Mouse (Mus musculus) subcutaneous adipose tissue, adult 2 months (tissue): ENCODE results near the gene Pipox. TPM values are rescaled to one million over a fixed set of nuclear protein-coding genes. Genes with fewer than 3 reads are reported as not detected.

Experiments
- polyA plus RNA-seq: library from polyadenylated mRNA; depleted of rRNA; stranded (reverse); fragments of >200 nt; gene quantifications from 2 replicates; pipeline ENCODE4 v1.2.3, GENCODE M21; 2012; ENCODE audit warnings: low replicate concordance; rRNA removed

The Pipox gene
- 0.23 and 0.67 TPM in 2 replicates for polyA plus RNA-seq

GRCm38 (mm10) chr11:77893787-77894718, at the start of gene Pipox:
TSS of gene Pipox (minus strand) at chr11:77894096.

GRCm38 (mm10) chr11:77930751-77931540, 37.0 kb upstream of the Pipox start, which contains the start of gene Sez6:
TSS of gene Sez6 (plus strand) at chr11:77930800.

Other genes starting within 250 kb of the Pipox start
- gene Nufip2, start 207.9 kb downstream of the Pipox start, polyA plus RNA-seq, result 11.6 and 14.3 TPM in 2 replicates
- not detected in 2 replicates for gene Cryba1, start 168.8 kb downstream of the Pipox start, polyA plus RNA-seq
- gene Myo18a, start 130.8 kb downstream of the Pipox start, polyA plus RNA-seq, result 24.1 and 24.5 TPM in 2 replicates
- not detected in 2 replicates for gene Gm10277, start 106.3 kb downstream of the Pipox start, polyA plus RNA-seq
- 1.3 and 6.0 TPM in 2 replicates for gene Sez6, start 36.7 kb upstream of the Pipox start, polyA plus RNA-seq
- 33.8 and 65.1 TPM in 2 replicates for gene Phf12, start 88.7 kb upstream of the Pipox start, polyA plus RNA-seq
- 2.3 and 8.7 TPM in 2 replicates for gene Dhrs13, start 138.2 kb upstream of the Pipox start, polyA plus RNA-seq
- gene Flot2, start 143.8 kb upstream of the Pipox start, polyA plus RNA-seq, result 136 and 176 TPM in 2 replicates
- 42.7 and 44.1 TPM in 2 replicates for gene Eral1, start 186.3 kb upstream of the Pipox start, polyA plus RNA-seq
- gene Fam222b, start 200.6 kb upstream of the Pipox start, polyA plus RNA-seq, result 13.2 and 18.0 TPM in 2 replicates